Mouse (Mus musculus) regulatory T cell (primary cell): ENCODE measurements at regions not wholly inside any gene's neighbourhood (a gene's known extent, or its start where the extent isn't known, plus 50 kb on each side); places are given as distances from the start of the nearest gene placed in this dataset.

ENCODE experiments used
- in situ Hi-C: fragments of 300-600 bp; cut with MboI, MseI; formaldehyde crosslinking; loops from one replicate; pipeline ENCODE4 v1.15.1; 2025; ENCODE audit warnings: high pct_unique_total_duplicates

DNA sequence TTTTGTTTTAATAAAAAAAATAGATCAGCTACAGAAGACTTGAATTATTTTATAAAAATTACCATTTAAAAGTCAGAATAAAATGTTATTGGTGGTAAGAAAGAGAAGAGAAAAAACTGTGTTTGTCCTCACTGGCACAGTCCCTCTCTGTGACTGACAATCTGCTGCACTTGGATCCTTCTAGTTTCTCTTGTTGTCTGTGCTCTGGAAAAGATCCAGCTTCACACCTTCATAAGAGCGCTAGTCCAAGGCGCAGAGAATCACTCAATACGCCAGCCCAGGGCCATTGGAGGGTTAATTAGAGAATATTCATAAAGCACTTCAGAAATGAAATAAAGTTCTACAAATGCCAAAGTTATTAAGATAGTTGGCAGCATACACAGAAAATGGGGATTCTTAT is 153.8 kb downstream of the Lmbrd1 start:
- in situ Hi-C loops: no loop called here

DNA sequence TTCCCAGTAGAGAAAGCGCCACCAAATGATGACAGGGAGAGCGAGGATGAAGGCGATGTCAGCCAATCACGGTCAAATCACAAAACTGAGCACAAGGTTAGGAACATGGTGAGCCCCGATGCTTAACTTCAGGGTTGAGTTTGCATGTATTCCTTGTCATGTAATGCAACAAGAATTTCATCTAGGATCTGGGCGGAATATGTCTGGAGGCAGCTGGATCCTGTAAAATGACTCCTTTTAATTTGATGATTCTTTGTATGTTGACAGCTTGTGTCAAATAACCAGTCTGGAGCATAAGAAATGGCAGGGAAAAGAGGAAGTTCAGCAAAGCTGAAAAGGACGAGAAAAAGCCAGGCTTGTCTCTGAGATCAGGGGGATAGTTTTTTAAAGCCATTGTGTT is 188.4 kb downstream of the Lmbrd1 start:
- in situ Hi-C loops: no loop called here

DNA sequence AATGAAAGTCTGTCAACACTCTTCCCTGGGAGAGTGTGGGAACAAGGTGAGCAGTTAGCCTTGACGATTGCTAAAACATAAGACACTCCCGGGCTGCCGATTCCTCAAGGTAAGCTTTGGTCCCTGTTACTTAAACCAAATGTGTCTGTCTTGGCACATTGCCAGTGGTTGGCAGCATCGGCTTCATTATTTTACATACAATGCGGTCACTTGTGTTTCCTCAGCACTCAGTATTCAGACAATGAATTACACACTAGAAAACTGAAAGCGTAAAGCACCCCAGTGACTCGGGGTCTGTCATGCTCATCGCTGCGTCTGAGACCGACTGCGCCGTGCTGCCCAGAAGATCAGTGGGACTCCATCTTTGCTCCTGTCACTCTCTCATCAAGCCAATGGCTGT is 191.3 kb downstream of the Lmbrd1 start:
- in situ Hi-C loops: no loop called here

DNA sequence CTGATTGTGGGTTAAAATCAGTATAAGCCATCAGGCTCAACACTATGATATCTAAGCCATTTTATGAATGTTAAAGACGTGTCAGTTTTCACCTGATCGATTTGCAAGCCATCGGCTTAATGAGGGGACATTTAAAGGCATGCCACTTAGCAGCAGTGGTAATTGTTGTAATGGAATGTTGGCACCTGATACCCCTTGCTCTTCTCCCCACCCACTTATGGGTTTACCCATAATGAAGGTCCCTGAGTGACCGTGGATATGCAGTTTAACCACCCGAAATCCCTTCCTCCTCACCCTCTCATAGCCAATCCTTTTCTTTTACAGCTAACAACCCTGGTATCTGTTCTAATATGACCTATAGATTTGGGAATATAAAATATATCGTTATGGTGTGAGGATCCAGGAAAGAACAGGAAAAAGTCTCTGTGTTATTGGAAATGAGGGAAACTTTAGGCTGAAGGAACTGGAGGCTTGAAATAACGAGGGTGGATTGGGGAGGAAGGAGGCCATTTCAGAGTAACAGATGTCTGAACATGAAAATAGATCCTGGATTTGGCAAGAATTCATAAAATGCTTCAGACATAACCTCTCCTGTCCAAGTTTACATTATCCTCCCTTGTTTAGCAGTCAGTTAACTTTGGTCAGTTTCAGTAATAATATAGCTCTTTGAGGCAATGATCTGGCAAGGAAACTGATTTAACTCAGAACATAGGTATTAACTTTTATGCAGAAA is 192.4 kb downstream of the Lmbrd1 start:
- in situ Hi-C loops: no loop called here

DNA sequence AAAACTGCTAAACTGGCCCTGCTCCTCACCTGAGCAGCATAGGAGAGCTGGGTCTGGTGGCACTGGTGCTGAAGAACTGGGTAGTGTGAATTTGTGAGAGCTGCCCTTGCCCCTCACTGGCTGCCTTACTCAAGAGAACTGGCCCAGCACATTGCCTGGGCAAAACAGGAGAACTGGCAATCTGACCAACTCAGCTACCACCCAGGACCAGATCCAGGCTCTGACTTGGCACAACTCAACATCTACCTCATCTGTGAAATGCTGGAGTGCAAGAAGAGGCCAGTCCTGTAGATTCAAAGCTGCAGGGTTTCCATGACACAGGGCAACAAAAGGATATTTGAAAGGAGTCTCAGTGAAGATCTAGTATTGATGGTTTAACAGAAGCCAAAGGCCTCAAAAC is 198.6 kb downstream of the Lmbrd1 start:
- in situ Hi-C loops: no loop called here

DNA sequence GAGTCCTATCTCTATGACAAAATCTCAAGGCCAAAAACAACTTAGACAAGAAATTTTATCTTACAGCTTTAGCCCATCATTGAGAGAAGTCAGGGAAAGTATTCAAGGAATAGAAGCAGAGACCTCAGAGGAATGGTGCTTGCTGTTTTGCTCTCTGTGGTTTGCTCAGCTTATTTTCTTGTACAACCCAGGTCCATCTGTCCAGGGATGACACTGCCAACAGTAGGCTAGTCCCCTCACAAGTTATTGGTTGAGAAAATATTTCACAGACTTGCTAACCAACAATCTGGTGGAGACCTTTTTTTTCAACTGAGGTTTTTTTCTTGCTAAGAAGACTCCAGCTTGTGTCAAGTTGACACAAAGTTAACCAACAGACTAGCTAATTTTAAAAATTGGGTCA is 205.2 kb downstream of the Lmbrd1 start:
- in situ Hi-C loops: no loop called here

DNA sequence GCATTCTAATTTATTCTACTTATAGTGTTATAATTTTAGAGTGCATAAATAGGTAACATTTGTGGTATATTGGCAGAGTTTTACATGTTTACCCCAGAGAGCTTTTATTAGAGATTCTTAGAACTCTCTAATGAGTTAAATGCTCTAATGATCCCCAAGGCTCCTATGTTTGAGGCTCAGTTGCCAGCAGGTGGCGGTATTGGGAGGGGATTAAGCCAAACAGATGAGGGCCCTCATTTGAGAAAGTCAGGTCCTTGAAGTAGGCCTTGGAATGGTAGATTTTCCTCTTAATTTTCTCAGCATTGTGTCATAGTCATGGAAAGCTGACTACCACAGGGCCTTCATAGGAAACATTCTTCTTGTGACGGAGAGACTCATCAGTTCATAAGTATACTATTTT is 222.8 kb downstream of the Lmbrd1 start:
- in situ Hi-C loops: loop anchor here (10.0 kb wide), 1 partner anchor 716 kb away; no protein-coding TSS in a partner anchor

DNA sequence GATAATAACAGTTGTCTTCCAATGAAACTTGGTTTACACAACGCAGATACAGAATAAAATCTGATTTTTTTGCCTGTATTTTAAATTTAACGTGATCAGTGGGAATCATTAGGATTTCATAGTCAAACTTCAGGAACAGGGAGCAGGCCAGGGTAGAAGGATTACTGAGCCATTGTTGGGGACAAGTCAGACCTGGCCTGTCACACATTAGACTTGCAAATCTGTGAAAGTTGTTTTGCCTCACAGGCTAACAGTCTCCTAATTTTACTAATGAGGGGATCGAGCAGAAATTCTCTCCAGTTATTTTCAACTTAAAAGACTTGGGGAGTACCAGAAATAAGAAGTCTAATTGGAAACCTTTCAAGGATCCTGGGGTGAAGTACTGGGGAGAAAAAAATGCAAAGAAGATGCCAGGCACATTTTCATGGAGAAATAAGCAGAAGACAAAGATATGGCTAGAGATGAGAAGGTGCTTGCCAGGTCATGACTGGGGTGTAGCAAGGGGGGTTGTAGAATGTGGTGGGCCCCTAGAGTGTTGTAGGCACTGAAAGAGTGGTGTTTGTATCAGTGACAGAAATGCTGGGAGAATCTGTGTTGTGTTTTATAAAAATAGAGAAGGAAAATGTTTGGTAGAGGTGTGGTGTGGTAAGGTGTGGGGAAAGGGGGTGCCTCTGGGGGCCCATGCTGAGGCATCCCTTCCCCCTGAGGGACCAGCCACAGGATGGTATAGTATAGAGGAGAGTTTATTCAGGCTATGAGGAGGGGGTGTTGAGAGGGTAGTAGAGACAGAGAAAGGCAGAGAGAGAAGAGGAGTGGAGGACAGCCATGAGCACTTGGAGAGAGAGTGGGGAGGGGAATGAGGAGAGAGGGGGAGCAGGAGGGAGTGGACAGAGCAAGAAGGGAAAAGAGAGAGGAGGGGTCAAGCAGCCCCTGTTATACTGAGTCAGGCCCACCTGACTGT is 260.2 kb downstream of the Lmbrd1 start:
- in situ Hi-C loops: no loop called here

DNA sequence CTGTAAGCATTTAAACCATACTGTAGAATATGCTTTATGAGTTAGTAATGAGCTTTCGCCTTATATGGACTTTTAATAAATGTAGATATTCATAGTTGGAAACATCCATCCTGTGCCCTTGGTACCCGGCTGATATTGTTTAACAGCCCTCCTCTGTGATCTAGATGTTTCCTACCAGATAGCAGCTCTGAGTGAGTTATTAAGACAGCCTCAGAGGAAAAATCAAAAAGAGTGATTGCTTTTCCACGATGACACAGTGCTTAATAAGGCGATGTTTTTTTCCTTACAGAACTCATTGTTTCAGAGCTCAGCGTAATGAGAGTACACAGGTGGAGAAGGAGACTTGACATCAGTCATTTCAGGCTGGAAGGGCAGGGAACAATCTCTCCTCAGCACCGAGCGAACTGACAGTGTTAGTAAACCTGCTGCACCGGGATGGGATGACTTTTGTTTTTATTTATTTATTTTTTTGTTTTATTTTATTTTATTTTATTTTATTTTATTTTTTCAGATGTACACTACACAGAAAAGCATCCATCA is 264.4 kb downstream of the Lmbrd1 start:
- in situ Hi-C loops: no loop called here

DNA sequence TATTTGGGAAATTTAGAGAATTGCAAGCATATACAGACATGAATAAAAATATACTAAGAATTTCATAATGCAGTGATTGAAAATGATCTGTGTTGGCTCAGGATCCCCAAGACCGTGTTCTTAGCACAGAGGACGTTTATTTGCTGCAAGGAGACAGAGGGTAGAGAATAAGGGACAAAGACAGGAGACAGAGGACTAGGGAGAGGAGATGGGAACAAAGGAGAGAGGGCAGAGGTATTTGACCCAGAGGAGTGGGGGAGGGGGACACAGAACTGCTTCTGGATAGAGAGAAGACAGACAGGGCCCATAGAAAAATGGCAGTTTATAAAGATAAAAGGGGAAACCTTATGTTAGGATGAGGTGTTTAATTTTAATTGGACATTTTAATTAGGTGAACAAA is 265.0 kb downstream of the Lmbrd1 start:
- in situ Hi-C loops: no loop called here

DNA sequence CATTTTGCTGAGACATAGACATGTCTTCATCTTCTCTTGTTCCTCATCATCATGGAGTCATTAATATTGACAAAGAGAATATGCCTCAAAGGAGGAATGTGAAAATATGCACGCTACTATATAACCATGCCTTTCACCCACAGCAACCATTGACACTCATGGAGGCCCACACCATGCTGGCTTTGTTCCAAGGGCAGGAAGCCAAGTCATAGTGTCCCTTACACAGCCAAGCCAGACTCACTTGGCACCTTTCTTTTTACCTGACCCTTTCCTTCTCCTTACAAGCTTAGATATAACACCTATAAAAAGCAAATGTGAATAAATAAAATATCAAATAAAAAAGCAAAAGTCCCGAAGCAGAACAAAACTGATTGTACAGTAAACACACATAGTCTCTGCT is 294.3 kb downstream of the Lmbrd1 start:
- in situ Hi-C loops: no loop called here

DNA sequence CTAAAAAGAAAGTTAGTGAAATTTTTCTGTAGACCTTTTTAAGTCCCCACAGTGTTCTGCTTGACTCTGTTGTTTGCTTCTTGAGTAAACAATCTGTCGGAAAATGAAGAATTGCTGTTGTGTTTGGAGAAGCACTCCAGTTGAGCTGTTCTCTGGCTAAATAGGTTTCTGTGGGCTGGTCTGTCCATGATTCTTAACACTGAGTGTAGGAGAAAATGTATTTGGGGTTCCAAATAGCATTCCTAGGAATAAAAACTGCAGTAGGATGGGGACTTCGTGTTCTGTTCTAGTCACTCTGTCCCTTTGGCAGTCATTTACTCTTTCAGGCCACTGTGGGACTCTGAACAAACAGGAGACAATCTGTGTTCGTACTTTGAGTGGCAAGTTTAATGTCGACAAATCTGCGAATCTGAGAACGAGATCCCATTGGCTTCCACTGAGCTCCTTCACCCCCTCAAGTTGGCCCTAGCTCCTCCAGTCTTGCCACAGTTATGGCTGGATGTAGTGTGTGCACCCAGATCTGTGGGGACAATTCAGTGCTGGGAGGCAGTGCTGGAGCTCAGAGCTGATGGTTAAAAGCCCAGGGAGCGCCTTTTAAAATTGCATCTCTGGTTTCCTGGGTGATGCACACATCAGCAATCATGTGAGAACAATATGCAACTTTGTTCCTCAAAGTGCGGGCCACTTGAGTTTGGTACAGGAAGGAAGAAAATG is 330.2 kb downstream of the Lmbrd1 start:
- in situ Hi-C loops: no loop called here

DNA sequence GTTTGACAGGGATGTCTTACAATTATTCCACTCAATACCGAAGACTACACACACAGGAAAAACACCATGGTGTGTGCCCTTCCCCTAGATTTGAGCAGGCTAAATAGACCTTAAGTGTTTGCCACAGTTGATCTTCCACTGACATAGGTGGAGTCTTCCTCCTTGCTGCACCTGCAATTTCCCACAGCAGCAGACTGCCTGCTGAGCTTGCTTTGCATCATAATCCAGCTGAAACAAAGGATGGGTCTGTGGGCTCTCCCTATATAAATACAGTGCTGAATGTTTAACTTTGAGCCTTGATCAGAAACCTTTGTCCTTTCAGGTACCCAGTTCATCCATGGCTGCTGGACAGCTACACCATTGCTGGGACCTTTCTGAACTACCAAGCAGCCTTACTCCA is 334.3 kb downstream of the Lmbrd1 start:
- in situ Hi-C loops: no loop called here
